Mouse (Mus musculus): ENCODE data around the gene Clmp. TPM values are rescaled to one million over a fixed set of nuclear protein-coding genes. Genes with fewer than 3 reads are reported as not detected.

Clmp gene
- polyA plus RNA-seq (2015; fragmentation: Nextera tagmentation; extraction: Ambion mirVana) = 1.6 and 1.7 TPM in 2 replicates

DNA sequence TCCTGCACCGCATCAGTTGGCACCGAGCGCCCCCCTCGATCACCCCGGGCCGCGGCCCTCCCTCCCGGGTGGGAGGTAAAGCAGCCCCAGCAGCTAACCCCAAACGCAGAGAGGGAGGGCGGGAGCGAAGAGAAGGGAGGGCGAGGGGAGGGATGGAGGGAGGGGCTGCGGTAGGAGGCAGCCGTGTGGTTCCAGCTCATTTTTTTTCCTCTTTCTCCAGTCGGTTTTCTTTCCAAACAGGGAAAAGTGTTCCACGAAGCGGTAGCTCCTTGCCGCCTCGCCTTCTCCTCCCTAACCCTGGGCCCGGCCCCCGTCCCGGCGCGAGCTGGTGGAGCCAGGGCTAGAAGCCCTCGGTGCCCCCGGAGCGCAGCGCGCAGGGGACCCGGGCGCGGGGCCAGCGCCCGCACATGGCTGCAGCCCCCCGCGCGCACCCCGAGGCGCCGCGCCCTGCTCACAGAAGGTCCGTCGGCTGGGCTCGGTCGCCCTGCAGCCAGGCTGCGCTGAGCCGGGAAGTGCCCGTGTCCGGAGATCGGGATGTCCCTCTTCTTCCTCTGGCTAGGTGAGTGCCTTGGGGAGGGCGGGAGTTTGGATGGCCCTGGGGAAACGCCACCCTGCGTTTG lies at the start of gene Clmp:
Gene Clmp, plus strand, starts transcription at position 162 of the 620 bp plus-strand sequence.
- Histone ChIP-seq H3K9ac (peak within 1 kb of the TSS; percentile 43), H3K4me3 (replicated peaks) (peak within 1 kb of the TSS; percentile 51), H3K9me3 (replicated peaks) (no peaks in the 10 kb centered on the region), H3K4me2 (peak within 1 kb of the TSS; percentile 63), H3K36me3 (no peaks in the 10 kb centered on the region), H3K27me3 (peaks cover 38% of the 10 kb centered on the region), H3K4me1 (replicated peaks) (no peaks in the 10 kb centered on the region), H3K27ac (no peak within 1 kb of the TSS)
- no peak for DNase-seq
- whole genome bisulfite sequencing (ENCODE audit: insufficient replicate concordance) = under 1% methylated on average over 50 of the region's 53 CpGs
- no peak for ATAC-seq (ENCODE audit: low read depth)

DNA sequence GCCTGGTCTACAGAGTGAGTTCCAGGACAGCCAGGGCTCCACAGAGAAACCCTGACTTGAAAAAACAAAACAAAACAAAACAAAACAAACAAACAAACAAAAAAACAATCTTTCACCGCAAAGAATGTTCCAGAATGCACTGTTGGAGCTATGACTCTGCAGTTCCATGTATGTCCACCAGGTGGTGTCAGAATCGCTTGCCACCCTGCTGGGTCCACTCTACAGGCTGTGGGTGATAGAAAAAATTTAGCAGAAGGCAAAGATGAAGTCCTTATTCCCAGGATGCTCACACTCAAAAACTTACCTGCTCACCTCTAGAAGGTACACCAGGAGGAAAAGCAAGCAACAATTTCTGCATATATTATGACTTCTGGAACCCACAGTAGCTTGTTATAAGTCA lies 49.7 kb upstream of the Clmp start:
- Histone ChIP-seq H3K27me3 (no peaks in the 10 kb centered on the region), H3K27ac (no peak overlapping the region), H3K9ac (no peak overlapping the region), H3K36me3 (no peaks in the 10 kb centered on the region), H3K9me3 (replicated peaks) (no peaks in the 10 kb centered on the region), H3K4me1 (replicated peaks) (peaks cover 5% of the 10 kb centered on the region), H3K4me2 (no peak overlapping the region), H3K4me3 (replicated peaks) (no peak overlapping the region)
- DNase-seq (no peak), ATAC-seq (ENCODE audit: low read depth) (no peak)
- 4% methylated on average over 2 of the region's 2 CpGs for WGBS (ENCODE audit: insufficient replicate concordance)

DNA sequence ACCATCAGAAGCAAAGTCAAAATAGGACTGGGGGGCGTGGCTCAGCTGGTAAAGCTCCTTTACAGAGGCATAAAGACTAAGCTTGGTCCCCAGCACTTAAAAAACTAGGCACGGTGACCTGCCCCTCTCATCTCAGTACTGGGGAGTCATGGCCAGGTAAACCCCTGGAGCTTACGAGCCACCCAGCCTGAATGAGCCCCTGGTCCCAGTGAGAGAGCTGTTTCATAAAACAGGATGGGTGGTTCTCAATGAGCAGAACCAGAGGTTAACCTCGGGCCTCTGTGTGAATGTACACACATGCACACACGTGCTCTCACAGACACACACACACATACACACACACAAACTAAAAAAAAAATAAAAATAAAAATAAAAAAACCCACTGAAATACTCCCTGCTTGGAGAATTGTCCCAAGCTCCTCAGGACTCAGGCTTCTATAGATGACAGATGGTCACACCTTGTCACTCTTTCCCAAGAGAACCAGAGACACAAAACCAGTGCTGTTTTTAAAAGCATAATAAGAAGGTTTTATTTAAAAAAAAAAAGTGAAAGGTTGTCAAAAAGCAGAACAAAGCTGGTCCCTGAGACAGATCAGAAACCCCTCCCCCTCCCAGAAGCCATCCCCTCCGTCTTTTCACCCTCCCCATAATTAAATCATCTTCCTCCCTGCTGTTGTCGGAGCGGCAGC lies 47.9 kb upstream of the Clmp start:
- H3K27ac ChIP-seq = no peak overlapping the region
- H3K4me2 ChIP-seq = peak overlapping the region; percentile 56
- no peaks in the 10 kb centered on the region for H3K9me3 ChIP-seq (replicated peaks)
- H3K27me3 ChIP-seq = no peaks in the 10 kb centered on the region
- H3K36me3 ChIP-seq = no peaks in the 10 kb centered on the region
- 30% methylated on average over 8 of the region's 8 CpGs for WGBS (ENCODE audit: insufficient replicate concordance)
- H3K9ac ChIP-seq = peak overlapping the region; percentile 34; the same call in 1 of the 2 replicates
- ATAC-seq (ENCODE audit: low read depth) = no peak
- no peak for DNase-seq
- peak overlapping the region; percentile 45 for H3K4me3 ChIP-seq (replicated peaks)
- H3K4me1 ChIP-seq (replicated peaks) = peaks cover 5% of the 10 kb centered on the region

DNA sequence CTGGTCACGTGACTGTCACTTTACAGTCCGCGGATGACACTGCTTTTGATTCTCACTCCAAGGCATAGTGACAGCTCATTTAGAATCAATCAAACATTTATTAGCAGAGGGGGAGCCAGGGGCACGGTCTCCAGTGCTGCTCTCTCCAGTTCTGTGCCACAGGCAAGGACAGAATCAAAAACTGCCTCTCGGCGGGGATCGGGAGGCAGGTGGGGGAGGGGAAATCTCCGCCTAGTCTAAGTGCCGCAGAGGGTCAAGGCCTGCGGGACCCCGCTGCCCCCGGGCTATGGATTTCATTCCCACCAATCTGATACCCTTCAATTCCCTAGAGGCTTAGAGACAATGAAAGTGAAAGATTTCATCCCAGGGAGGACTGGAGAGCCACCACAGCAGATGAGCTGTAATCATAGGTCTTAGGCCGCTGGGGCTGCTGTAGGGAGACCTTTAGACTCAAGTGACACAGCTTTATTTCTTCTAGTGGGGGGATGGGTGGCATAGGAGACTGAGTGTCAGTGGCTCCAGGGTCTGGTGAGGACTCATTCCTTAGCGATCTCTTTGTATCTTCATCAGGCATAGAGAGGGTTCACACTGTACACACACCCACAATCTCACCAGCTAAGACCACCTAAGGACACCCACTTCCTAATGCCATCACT lies 47.2 kb upstream of the Clmp start:
- Histone ChIP-seq H3K9ac (peak overlapping the region; percentile 34; the same call in 1 of the 2 replicates), H3K4me3 (replicated peaks) (peak overlapping the region; percentile 45), H3K27me3 (no peaks in the 10 kb centered on the region), H3K27ac (no peak overlapping the region), H3K4me2 (peak overlapping the region; percentile 56), H3K36me3 (no peaks in the 10 kb centered on the region), H3K9me3 (replicated peaks) (no peaks in the 10 kb centered on the region), H3K4me1 (replicated peaks) (peaks cover 5% of the 10 kb centered on the region)
- 5% methylated on average over 14 of the region's 14 CpGs for WGBS (ENCODE audit: insufficient replicate concordance)
- ATAC-seq (ENCODE audit: low read depth) (peak; percentile 34; the same call in 1 of the 2 replicates), DNase-seq (no peak)

DNA sequence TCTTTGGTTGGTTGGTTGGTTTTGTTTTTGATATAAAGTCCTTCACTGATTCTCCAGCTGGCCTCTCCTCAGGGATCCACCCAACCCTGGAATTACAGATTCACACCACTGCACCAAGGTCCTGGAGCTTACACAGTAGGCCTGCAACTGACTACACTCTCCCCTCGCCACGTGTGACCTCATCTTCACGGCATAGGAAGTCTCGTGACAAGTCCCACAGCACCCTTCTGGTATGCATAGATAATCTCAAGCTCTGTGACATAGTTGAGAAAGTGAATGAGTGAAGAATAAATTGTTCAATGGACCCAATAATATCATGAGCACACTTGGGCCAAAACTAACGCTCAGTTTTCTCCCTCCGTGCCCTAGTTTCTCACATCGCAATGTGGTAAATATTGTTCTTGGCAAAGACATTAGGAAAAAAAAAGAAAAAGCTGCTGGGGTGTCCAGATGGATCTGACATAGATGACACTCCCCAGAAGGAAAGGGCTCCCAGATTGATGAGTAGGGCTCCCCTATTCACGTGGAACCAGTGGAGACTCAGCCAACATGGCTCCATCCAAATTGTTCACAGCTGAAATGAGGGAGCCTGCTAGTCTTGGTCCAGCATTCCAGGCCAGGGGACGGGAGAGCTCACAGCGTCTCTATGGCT lies 46.1 kb upstream of the Clmp start:
- Histone ChIP-seq H3K4me2 (no peak overlapping the region), H3K9me3 (replicated peaks) (no peaks in the 10 kb centered on the region), H3K4me1 (replicated peaks) (peaks cover 5% of the 10 kb centered on the region), H3K4me3 (replicated peaks) (no peak overlapping the region), H3K27me3 (no peaks in the 10 kb centered on the region), H3K27ac (no peak overlapping the region), H3K9ac (no peak overlapping the region), H3K36me3 (no peaks in the 10 kb centered on the region)
- 62% methylated on average over 10 of the region's 10 CpGs for WGBS (ENCODE audit: insufficient replicate concordance)
- DNase-seq = no peak
- ATAC-seq (ENCODE audit: low read depth) = no peak

DNA sequence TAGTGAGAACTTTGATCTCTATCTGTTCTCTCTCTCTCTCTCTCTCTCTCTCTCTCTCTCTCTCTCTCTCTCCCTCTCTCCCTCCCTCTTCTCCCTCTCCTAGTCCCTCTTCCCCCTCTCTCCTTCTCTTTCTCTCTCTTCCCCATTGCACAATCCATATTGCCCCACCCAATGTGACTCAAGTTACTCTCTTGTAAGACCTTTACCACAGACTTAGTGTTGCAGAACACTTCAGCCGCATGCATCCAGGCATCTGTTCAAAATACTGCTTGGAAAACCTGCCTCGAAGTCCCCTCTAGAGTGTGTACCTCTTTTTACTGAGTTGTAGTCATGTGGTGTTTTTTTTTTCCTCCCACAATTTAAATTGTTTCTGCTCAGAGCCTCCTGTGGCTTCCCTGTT lies 44.4 kb upstream of the Clmp start:
- no peaks in the 10 kb centered on the region for H3K36me3 ChIP-seq
- no peaks in the 10 kb centered on the region for H3K9me3 ChIP-seq (replicated peaks)
- no peaks in the 10 kb centered on the region; the same call in 1 of the 2 replicates for H3K27me3 ChIP-seq
- peaks cover 5% of the 10 kb centered on the region for H3K4me1 ChIP-seq (replicated peaks)
- DNase-seq (no peak), ATAC-seq (ENCODE audit: low read depth) (no peak)
- H3K27ac ChIP-seq = no peak overlapping the region
- H3K4me2 ChIP-seq = no peak overlapping the region
- no peak overlapping the region for H3K4me3 ChIP-seq (replicated peaks)
- H3K9ac ChIP-seq = no peak overlapping the region
- 48% methylated on average over 2 of the region's 2 CpGs for WGBS (ENCODE audit: insufficient replicate concordance)

DNA sequence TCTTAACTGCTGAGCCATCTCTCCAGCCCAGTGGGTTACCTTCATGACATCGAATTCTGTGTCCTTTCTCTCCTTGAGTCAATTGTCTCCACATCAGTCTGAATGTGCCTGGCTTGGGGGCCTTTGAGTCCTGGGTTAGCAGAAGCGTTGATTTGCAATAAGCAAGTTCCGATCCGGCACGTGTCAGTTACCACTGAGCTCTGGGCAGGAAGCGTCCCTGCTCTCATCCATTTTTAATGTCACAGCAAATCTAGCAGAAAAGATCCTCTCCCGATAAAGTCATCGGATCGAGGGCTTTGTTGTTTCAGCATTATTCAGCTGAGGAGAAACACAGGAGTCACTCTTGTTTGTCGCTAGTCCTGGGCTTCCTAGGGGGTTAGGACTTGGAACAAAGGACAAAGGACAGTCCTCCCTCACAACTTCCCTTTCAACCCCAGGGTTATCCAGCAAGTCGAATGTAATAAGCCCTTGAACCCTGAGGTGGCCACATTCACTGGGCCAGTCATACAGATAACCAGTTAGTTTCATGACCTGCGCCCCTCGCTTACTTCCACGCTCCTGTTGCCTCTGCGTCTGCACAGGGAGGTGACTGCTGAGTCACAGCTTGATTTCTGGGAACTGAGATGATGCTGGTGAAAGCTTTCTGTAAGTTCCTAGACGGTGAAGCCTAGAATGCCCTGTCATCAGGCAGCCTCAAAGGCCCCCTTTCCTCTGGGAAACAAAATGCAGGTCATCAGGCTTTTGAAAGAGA lies 43.1 kb upstream of the Clmp start:
- WGBS (ENCODE audit: insufficient replicate concordance) = 16% methylated on average over 16 of the region's 16 CpGs
- H3K4me3 ChIP-seq (replicated peaks) = no peak overlapping the region
- DNase-seq (no peak), ATAC-seq (ENCODE audit: low read depth) (0 out of 2 replicates have a peak, but pooled peaks have one; percentile 34)
- no peaks in the 10 kb centered on the region for H3K36me3 ChIP-seq
- peaks cover 5% of the 10 kb centered on the region for H3K4me1 ChIP-seq (replicated peaks)
- H3K27me3 ChIP-seq = no peaks in the 10 kb centered on the region; the same call in 1 of the 2 replicates
- H3K9me3 ChIP-seq (replicated peaks) = no peaks in the 10 kb centered on the region
- no peak overlapping the region for H3K4me2 ChIP-seq
- H3K27ac ChIP-seq = no peak overlapping the region
- no peak overlapping the region for H3K9ac ChIP-seq

DNA sequence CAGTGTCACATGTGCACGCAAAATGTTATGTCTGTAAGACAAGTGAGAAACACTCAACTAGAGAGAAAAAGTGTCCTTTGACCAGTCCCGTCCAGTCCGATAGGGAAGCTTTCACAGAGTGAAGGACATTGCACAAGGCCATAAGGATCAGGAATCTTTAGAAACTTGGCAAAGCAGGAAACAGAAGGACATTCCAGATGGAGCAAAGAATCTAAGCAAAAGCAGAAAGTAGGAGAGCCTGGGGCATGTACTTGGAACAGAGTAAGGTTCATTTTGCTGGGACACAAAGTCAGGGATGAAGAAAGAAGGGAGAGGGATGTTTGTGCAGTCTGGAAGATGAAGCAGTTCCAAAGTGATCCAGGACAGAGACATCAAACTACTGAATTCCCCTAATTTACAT lies 36.3 kb upstream of the Clmp start:
- Histone ChIP-seq H3K27me3 (no peaks in the 10 kb centered on the region; the same call in 1 of the 2 replicates), H3K27ac (no peak overlapping the region), H3K36me3 (no peaks in the 10 kb centered on the region), H3K4me2 (no peak overlapping the region), H3K9me3 (replicated peaks) (no peaks in the 10 kb centered on the region), H3K9ac (no peak overlapping the region), H3K4me3 (replicated peaks) (no peak overlapping the region), H3K4me1 (replicated peaks) (no peaks in the 10 kb centered on the region)
- ATAC-seq (ENCODE audit: low read depth) (no peak), DNase-seq (no peak)
- 76% methylated on average over 3 of the region's 3 CpGs for WGBS (ENCODE audit: insufficient replicate concordance)

DNA sequence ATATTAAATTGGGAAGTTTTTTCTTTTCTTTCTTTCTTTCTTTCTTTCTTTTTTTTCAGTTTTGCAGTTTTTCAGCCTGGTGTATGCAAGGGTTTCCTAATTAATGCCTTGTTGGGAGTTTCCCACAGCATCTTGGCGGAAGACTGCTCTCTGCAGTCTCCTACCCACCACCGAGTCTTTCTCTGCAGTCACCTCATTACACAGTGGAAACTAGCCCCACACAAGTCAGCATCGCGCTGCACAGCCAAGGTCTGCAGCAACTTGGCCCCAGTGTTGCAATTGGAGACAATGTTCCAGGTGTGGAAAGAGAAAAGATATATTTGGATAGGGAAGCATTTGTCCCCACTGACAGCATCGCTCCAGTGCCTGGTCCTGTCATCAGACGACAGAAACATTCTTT lies 35.8 kb upstream of the Clmp start:
- WGBS (ENCODE audit: insufficient replicate concordance) = 65% methylated on average over 6 of the region's 6 CpGs
- no peaks in the 10 kb centered on the region for H3K9me3 ChIP-seq (replicated peaks)
- H3K4me3 ChIP-seq (replicated peaks) = no peak overlapping the region
- ATAC-seq (ENCODE audit: low read depth) = no peak
- H3K9ac ChIP-seq = no peak overlapping the region
- no peaks in the 10 kb centered on the region for H3K4me1 ChIP-seq (replicated peaks)
- H3K27ac ChIP-seq = no peak overlapping the region
- no peaks in the 10 kb centered on the region for H3K36me3 ChIP-seq
- H3K4me2 ChIP-seq = no peak overlapping the region
- no peak for DNase-seq
- no peaks in the 10 kb centered on the region; the same call in 1 of the 2 replicates for H3K27me3 ChIP-seq

DNA sequence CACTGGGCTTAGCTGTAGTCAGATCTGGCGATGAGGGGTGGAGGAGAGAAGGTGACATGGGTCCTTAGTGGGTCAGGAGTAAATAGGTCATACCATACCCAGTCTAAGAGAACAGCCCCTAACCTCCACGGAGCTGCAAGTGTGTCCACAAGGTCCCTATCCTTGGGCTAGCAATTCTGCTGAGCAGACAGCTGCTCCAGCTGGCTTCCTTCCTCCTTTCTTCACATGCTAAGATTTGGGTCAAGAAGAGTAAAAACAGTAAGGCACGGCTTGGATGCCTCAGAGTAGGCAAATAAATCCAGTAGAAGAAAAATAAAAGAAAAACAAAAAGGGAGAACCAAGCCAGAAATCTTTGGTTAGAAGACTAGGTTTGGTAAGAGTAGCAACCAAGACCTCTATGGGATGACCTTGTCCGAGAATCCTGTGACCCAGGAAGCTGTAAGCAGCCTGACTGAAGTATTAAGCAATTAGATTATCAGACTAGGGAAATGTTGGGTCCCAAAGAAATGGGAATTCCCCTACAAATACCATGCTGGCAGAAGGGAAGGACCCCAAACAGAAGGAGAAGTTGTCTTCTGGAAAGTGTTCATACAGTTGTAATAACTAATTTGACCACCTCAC lies 34.4 kb upstream of the Clmp start:
- Histone ChIP-seq H3K36me3 (no peaks in the 10 kb centered on the region), H3K9me3 (replicated peaks) (no peaks in the 10 kb centered on the region), H3K4me3 (replicated peaks) (no peak overlapping the region), H3K4me1 (replicated peaks) (no peaks in the 10 kb centered on the region), H3K27me3 (no peaks in the 10 kb centered on the region), H3K4me2 (no peak overlapping the region), H3K27ac (no peak overlapping the region), H3K9ac (no peak overlapping the region)
- DNase-seq (no peak), ATAC-seq (ENCODE audit: low read depth) (no peak)
- 35% methylated on average over 4 of the region's 4 CpGs for WGBS (ENCODE audit: insufficient replicate concordance)

Measured in liver, embryonic 13.5 days (tissue).